8 mouse cellular contexts compared by ENCODE assay signal in the genomic region with DNA sequence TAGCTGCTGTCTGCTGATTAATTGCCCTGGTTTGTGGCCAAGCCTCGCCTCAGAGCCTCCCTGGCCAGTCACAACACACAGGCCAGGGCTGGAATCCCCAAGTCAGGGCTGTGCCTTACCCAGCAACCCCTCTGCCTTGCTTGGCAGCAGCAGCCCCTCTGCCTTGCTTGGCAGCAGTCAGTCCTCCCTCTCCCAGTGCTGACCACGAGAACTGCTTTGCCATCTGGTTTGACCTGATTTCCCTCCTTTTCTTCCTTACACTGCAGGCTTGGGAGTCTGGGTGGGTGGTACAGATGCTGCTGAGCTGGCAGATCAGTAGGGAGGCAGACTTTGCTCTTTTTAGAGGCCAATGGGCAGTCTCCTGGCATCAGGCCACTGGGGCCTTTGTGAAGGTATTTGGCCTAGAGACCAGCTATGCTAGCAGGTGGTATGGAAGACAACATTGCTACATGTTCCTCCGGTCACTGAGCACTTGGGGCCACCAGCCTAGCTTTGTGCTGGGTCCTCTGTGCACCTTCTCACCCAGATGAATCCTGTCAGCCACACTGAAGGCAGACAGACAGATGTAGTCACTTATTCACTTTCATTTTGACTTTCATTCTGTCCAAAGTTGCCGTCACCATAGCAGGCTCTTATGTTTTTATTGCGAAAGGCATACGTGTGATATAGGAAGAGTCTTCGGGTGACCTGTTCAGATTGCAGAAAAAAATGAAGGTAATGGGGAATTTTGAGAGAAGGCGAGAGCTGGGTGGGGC.
DNase-seq lines count a peak whose midpoint lies in the region; ATAC-seq lines count a peak whose summit lies in the region.

No protein-coding gene starts in this region.

- ATAC-seq in liver, embryonic 16.5 days (ENCODE audit: low read depth) = no peak

- WGBS in liver, embryonic 16.5 days (ENCODE audit: insufficient replicate concordance) = 70% methylated on average over 8 of the region's 8 CpGs

- peak overlapping the region; percentile 69 for H3K27ac ChIP-seq in liver, embryonic 16.5 days (ENCODE audit: low read length)

- H3K4me1 ChIP-seq in liver, embryonic 16.5 days (ENCODE audit: control insufficient read depth, low read depth, low read length) = peaks cover 67% of the 10 kb centered on the region

- DNase-seq in lung, adult 18-20 months = peak; percentile 64 to 73
- DNase-seq in lung, postnatal 25 days (ENCODE audit: low spot score) = no peak
- DNase-seq in adrenal gland, postnatal 14 days = peak; percentile 73
- peak; percentile 41 for DNase-seq in fibroblast of lung, adult 2 months (ENCODE audit: low read depth)
- peak; percentile 97 for DNase-seq in kidney, adult 9 months
- peak; percentile 54 for DNase-seq in right cerebral cortex, postnatal 14 days
- no peak for DNase-seq in thymus, postnatal 4 days

- no peaks in the 10 kb centered on the region for H3K36me3 ChIP-seq in liver, embryonic 16.5 days (ENCODE audit: control insufficient read depth, insufficient read depth)

- H3K4me3 ChIP-seq in liver, embryonic 16.5 days (ENCODE audit: low read depth, low read length) = no peak overlapping the region

- H3K9me3 ChIP-seq in liver, embryonic 16.5 days (replicated peaks; ENCODE audit: control insufficient read depth, low read length) = no peaks in the 10 kb centered on the region

- no peak overlapping the region for H3K4me2 ChIP-seq in liver, embryonic 16.5 days (ENCODE audit: low read depth, low read length)

- H3K9ac ChIP-seq in liver, embryonic 16.5 days (ENCODE audit: low read depth, low read length) = peak overlapping the region; percentile 38

- H3K27me3 ChIP-seq in liver, embryonic 16.5 days (ENCODE audit: control insufficient read depth, insufficient read depth, low read depth, low read length) = no peaks in the 10 kb centered on the region

Comparison
In these comparisons a context has a peak if more than half of its experiments do, and no peak if none do; other contexts are left out.
1. DNase-seq: peak in lung, adult 18-20 months (2 of 2), adrenal gland, postnatal 14 days (single experiment), fibroblast of lung, adult 2 months (single experiment), kidney, adult 9 months (single experiment) and right cerebral cortex, postnatal 14 days (single experiment); none in lung, postnatal 25 days (single experiment) and thymus, postnatal 4 days (single experiment).